Mouse (Mus musculus) E14TG2a.4 (cell line): ENCODE measurements around the gene Mrpl43.

Source experiments
- CTCF ChIP-seq: conservative IDR thresholded peaks from 2 replicates; pipeline ENCODE4 v1.5.1; 2014; ENCODE audit warnings: low read length
- NANOG ChIP-seq: IDR thresholded peaks from 2 replicates; pipeline ENCODE4 v1.6.1; 2014; ENCODE audit warnings: borderline replicate concordance, low read length, mixed read lengths

GRCm38 (mm10) chr19:44991031-44991430 lies 15.2 kb downstream of the Mrpl43 start:
- TF ChIP-seq CTCF (no peak), NANOG (no peak)
